Mouse (Mus musculus) neural tube, embryonic 15.5 days (tissue): ENCODE results near the gene Masp1. TPM values are rescaled to one million over a fixed set of nuclear protein-coding genes. Genes with fewer than 3 reads are reported as not detected.

Experiments used
- ATAC-seq: fragments of 200-750 bp; cut with Nextera tagmentation; 2 replicates; pipeline ENCODE4 v1.8.0; 2017; ENCODE audit warnings: mild to moderate bottlenecking, moderate TSS enrichment, moderate library complexity; ENCODE audit not compliant: low FRiP score
- H3K27ac ChIP-seq: fragments of 300-500 bp; sonication (generic); replicated peaks from 2 replicates; pipeline ENCODE4 v1.5.1; 2015; ENCODE audit warnings: mild to moderate bottlenecking, inconsistent platforms
- H3K27me3 ChIP-seq: fragments of 300-500 bp; sonication (generic); replicated peaks from 2 replicates; pipeline ENCODE4 v1.6.1; 2015; ENCODE audit warnings: inconsistent platforms
- H3K36me3 ChIP-seq: fragments of 300-500 bp; sonication (generic); 2 replicates; pipeline ENCODE4 v1.6.1; 2015; ENCODE audit warnings: inconsistent platforms
- H3K4me1 ChIP-seq: fragments of 300-500 bp; sonication (generic); 2 replicates; pipeline ENCODE4 v1.6.1; 2015; ENCODE audit warnings: inconsistent platforms
- H3K4me2 ChIP-seq: fragments of 300-500 bp; sonication (generic); 2 replicates; pipeline ENCODE4 v1.6.1; 2015; ENCODE audit warnings: inconsistent platforms, mild to moderate bottlenecking, moderate library complexity
- H3K4me3 ChIP-seq: fragments of 300-500 bp; sonication (generic); replicated peaks from 2 replicates; pipeline ENCODE4 v1.5.1; 2015; ENCODE audit warnings: mild to moderate bottlenecking, inconsistent platforms
- H3K9ac ChIP-seq: fragments of 300-500 bp; sonication (generic); replicated peaks from 2 replicates; pipeline ENCODE4 v1.6.1; 2015; ENCODE audit warnings: mild to moderate bottlenecking, inconsistent platforms
- H3K9me3 ChIP-seq: fragments of 300-500 bp; sonication (generic); replicated peaks from 2 replicates; pipeline ENCODE4 v1.6.1; 2016; ENCODE audit warnings: inconsistent platforms
- WGBS: fragments of 180-500 bp; shearing (Covaris S2); methylation state at CpG from one replicate; pipeline ENCODE4 v1.1.7; 2015; ENCODE audit warnings: mixed read lengths; 5-methylcytosine and 5-hydroxymethylcytosine counted together
- polyA plus RNA-seq: library from polyadenylated mRNA; unstranded; fragments of >200 nt; fragmentation: Nextera tagmentation; extraction: Ambion mirVana; gene quantifications from 2 replicates; pipeline ENCODE4 v1.2.1, GENCODE M21; 2015

Masp1 gene
- polyA plus RNA-seq, 1 experiment from 2014 or later: 25.6 TPM

GRCm38 (mm10) chr16:23511166-23511935, 9.3 kb downstream of the Masp1 start:
- Histone ChIP-seq H3K4me1 (peaks cover 10% of the 10 kb centered on the region), H3K4me2 (no peak overlapping the region), H3K9me3 (no peaks in the 10 kb centered on the region), H3K27me3 (no peaks in the 10 kb centered on the region), H3K4me3 (no peak overlapping the region), H3K9ac (no peak overlapping the region), H3K27ac (no peak overlapping the region), H3K36me3 (0 out of 2 replicates have a peak, but pooled peaks cover 3% of the 10 kb centered on the region)
- WGBS: 80% methylated on average over 4 of the region's 4 CpGs
- ATAC-seq: no peak

GRCm38 (mm10) chr16:23505904-23506687, 14.5 kb downstream of the Masp1 start:
- WGBS: 60% methylated on average over 11 of the region's 11 CpGs
- no peaks in the 10 kb centered on the region for H3K27me3 ChIP-seq
- no peak overlapping the region for H3K9ac ChIP-seq
- no peaks in the 10 kb centered on the region for H3K36me3 ChIP-seq
- peaks cover 15% of the 10 kb centered on the region for H3K4me1 ChIP-seq
- no peak overlapping the region for H3K4me2 ChIP-seq
- H3K9me3 ChIP-seq: no peaks in the 10 kb centered on the region
- no peak for ATAC-seq
- no peak overlapping the region for H3K4me3 ChIP-seq
- H3K27ac ChIP-seq: 0 out of 2 replicates have a peak overlapping the region, but pooled peaks have one; percentile 24

- H3K4me3 ChIP-seq: no peak overlapping the region
- H3K9ac ChIP-seq: no peak overlapping the region
- no peak overlapping the region for H3K4me2 ChIP-seq
- H3K9me3 ChIP-seq: no peaks in the 10 kb centered on the region
- H3K27ac ChIP-seq: peak overlapping the region; percentile 49; the same call in 1 of the 2 replicates
- H3K27me3 ChIP-seq: no peaks in the 10 kb centered on the region
- peaks cover 15% of the 10 kb centered on the region for H3K4me1 ChIP-seq
- H3K36me3 ChIP-seq: no peaks in the 10 kb centered on the region
- peak; percentile 78 for ATAC-seq
- WGBS: 16% methylated on average over 3 of the region's 3 CpGs
Measured at GRCm38 (mm10) chr16:23504320-23504744, 16.3 kb downstream of the Masp1 start.

- Histone ChIP-seq H3K9ac (no peak overlapping the region), H3K4me3 (no peak overlapping the region), H3K27me3 (no peaks in the 10 kb centered on the region), H3K27ac (no peak overlapping the region; the same call in 1 of the 2 replicates), H3K4me2 (no peak overlapping the region), H3K36me3 (no peaks in the 10 kb centered on the region), H3K4me1 (peaks cover 18% of the 10 kb centered on the region), H3K9me3 (no peaks in the 10 kb centered on the region)
- WGBS: 61% methylated on average over 4 of the region's 4 CpGs
- ATAC-seq: no peak
Measured at GRCm38 (mm10) chr16:23503351-23503750, 17.3 kb downstream of the Masp1 start.

GRCm38 (mm10) chr16:23502478-23502877, 18.1 kb downstream of the Masp1 start:
- Histone ChIP-seq H3K4me2 (no peak overlapping the region), H3K9ac (no peak overlapping the region), H3K4me3 (no peak overlapping the region), H3K9me3 (no peaks in the 10 kb centered on the region), H3K36me3 (no peaks in the 10 kb centered on the region), H3K27ac (no peak overlapping the region), H3K27me3 (no peaks in the 10 kb centered on the region), H3K4me1 (peaks cover 19% of the 10 kb centered on the region)
- 86% methylated on average over 3 of the region's 3 CpGs for WGBS
- ATAC-seq: no peak

GRCm38 (mm10) chr16:23501288-23501687, 19.3 kb downstream of the Masp1 start:
- no peak overlapping the region for H3K4me2 ChIP-seq
- no peaks in the 10 kb centered on the region for H3K27me3 ChIP-seq
- no peak overlapping the region for H3K27ac ChIP-seq
- no peaks in the 10 kb centered on the region for H3K36me3 ChIP-seq
- ATAC-seq: no peak
- H3K4me1 ChIP-seq: peaks cover 18% of the 10 kb centered on the region
- WGBS: 90% methylated on average over 2 of the region's 2 CpGs
- no peak overlapping the region for H3K4me3 ChIP-seq
- no peak overlapping the region for H3K9ac ChIP-seq
- no peaks in the 10 kb centered on the region for H3K9me3 ChIP-seq

- no peaks in the 10 kb centered on the region for H3K27me3 ChIP-seq
- no peak overlapping the region for H3K4me3 ChIP-seq
- H3K27ac ChIP-seq: no peak overlapping the region
- peaks cover 13% of the 10 kb centered on the region for H3K4me1 ChIP-seq
- no peaks in the 10 kb centered on the region for H3K9me3 ChIP-seq
- ATAC-seq: no peak
- no peak overlapping the region for H3K9ac ChIP-seq
- no peaks in the 10 kb centered on the region for H3K36me3 ChIP-seq
- WGBS: 87% methylated on average over 5 of the region's 5 CpGs
- no peak overlapping the region for H3K4me2 ChIP-seq
Measured at GRCm38 (mm10) chr16:23500558-23500957, 20.1 kb downstream of the Masp1 start.

- no peaks in the 10 kb centered on the region for H3K9me3 ChIP-seq
- no peak for ATAC-seq
- WGBS: 86% methylated on average over 7 of the region's 7 CpGs
- H3K4me2 ChIP-seq: no peak overlapping the region
- H3K4me1 ChIP-seq: 0 out of 2 replicates have a peak, but pooled peaks cover 4% of the 10 kb centered on the region
- no peaks in the 10 kb centered on the region for H3K27me3 ChIP-seq
- H3K27ac ChIP-seq: no peak overlapping the region
- H3K4me3 ChIP-seq: no peak overlapping the region
- H3K9ac ChIP-seq: no peak overlapping the region
- H3K36me3 ChIP-seq: peaks cover 5% of the 10 kb centered on the region; the same call in 1 of the 2 replicates
Measured at GRCm38 (mm10) chr16:23498691-23499131, 21.9 kb downstream of the Masp1 start.

GRCm38 (mm10) chr16:23497881-23498280, 22.7 kb downstream of the Masp1 start:
- Histone ChIP-seq H3K36me3 (peaks cover 9% of the 10 kb centered on the region), H3K4me3 (no peak overlapping the region), H3K4me1 (0 out of 2 replicates have a peak, but pooled peaks cover 4% of the 10 kb centered on the region), H3K9me3 (no peaks in the 10 kb centered on the region), H3K4me2 (no peak overlapping the region), H3K9ac (no peak overlapping the region), H3K27ac (no peak overlapping the region), H3K27me3 (no peaks in the 10 kb centered on the region)
- ATAC-seq: no peak
- WGBS: 47% methylated on average over 1 of the region's 1 CpGs

GRCm38 (mm10) chr16:23497440-23497839, 23.2 kb downstream of the Masp1 start:
- H3K27me3 ChIP-seq: no peaks in the 10 kb centered on the region
- peaks cover 9% of the 10 kb centered on the region for H3K36me3 ChIP-seq
- no peak overlapping the region for H3K4me2 ChIP-seq
- no peaks in the 10 kb centered on the region for H3K9me3 ChIP-seq
- ATAC-seq: no peak
- H3K9ac ChIP-seq: no peak overlapping the region
- no peak overlapping the region for H3K4me3 ChIP-seq
- H3K4me1 ChIP-seq: 0 out of 2 replicates have a peak, but pooled peaks cover 4% of the 10 kb centered on the region
- H3K27ac ChIP-seq: no peak overlapping the region
- 6% methylated on average over 3 of the region's 3 CpGs for WGBS

GRCm38 (mm10) chr16:23496245-23496924, 24.2 kb downstream of the Masp1 start:
- ATAC-seq: no peak
- Histone ChIP-seq H3K27ac (no peak overlapping the region), H3K9me3 (no peaks in the 10 kb centered on the region), H3K4me2 (no peak overlapping the region), H3K27me3 (no peaks in the 10 kb centered on the region), H3K4me1 (0 out of 2 replicates have a peak, but pooled peaks cover 4% of the 10 kb centered on the region), H3K9ac (no peak overlapping the region), H3K36me3 (peaks cover 9% of the 10 kb centered on the region), H3K4me3 (no peak overlapping the region)
- WGBS: 62% methylated on average over 8 of the region's 8 CpGs
